Mouse (Mus musculus): ENCODE measurements around the gene 4933405O20Rik. TPM values are rescaled to one million over a fixed set of nuclear protein-coding genes. Genes with fewer than 3 reads are reported as not detected.

Gene 4933405O20Rik
- polyA plus RNA-seq (2016; fragmentation: Nextera tagmentation; extraction: Ambion mirVana) = not detected in 2 replicates

DNA sequence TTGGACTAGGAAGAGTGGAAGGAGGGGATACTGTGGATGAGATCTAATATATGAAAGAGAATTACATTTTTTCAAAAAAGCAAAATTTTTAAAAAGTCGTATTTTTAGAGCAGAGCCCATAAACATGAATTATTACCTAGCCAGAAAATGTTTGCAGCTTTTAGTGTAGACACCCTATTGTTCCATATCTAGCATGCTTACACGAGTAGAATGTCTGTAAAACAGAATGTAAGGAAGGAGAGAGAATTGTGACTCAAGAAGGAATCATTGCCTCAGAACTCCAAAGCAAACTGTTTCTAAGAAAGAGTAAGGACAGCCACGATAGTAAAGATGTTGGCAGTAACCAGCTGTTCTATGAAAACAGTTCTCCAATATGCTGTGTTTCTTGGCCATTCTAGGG, at the start of gene 4933405O20Rik:
4933405O20Rik (plus strand) TSS at position 301 of the 400 bp plus-strand sequence.
- Histone ChIP-seq H3K9me3 (no peaks in the 10 kb centered on the region), H3K4me3 (no peak within 1 kb of the TSS), H3K27me3 (ENCODE audit: poor library complexity, severe bottlenecking) (no peaks in the 10 kb centered on the region), H3K36me3 (replicated peaks) (no peaks in the 10 kb centered on the region), H3K4me1 (no peaks in the 10 kb centered on the region), H3K27ac (no peak within 1 kb of the TSS)
- no peak for DNase-seq (ENCODE audit: extremely low spot score, low spot score)
- 84% methylated on average over 3 of the region's 3 CpGs for WGBS

DNA sequence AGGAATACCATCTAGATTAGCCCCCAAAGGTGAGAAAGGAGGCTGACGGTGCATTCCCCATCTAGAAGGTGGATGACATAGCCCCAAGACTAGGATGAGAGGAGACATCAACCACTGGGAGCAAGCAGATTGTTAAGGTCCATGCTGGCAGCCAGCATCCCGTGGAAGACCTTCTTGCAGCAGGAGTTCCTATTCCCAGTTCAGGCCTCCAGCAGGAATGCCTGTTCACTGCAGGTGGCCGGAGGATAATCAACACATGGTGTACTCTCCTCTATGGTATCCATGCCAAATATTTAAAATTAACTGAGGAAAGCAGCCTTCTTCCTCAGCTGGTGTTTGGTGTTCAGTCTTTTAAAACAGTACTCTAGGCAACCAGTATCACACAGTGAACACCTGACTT, 49.4 kb upstream of the 4933405O20Rik start:
- no peaks in the 10 kb centered on the region for H3K4me1 ChIP-seq
- DNase-seq (ENCODE audit: extremely low spot score, low spot score) = no peak
- H3K36me3 ChIP-seq (replicated peaks) = no peaks in the 10 kb centered on the region
- no peak overlapping the region for H3K27ac ChIP-seq
- H3K27me3 ChIP-seq (ENCODE audit: poor library complexity, severe bottlenecking) = no peaks in the 10 kb centered on the region
- no peak overlapping the region for H3K4me3 ChIP-seq
- H3K9me3 ChIP-seq = no peaks in the 10 kb centered on the region
- 76% methylated on average over 3 of the region's 3 CpGs for WGBS

DNA sequence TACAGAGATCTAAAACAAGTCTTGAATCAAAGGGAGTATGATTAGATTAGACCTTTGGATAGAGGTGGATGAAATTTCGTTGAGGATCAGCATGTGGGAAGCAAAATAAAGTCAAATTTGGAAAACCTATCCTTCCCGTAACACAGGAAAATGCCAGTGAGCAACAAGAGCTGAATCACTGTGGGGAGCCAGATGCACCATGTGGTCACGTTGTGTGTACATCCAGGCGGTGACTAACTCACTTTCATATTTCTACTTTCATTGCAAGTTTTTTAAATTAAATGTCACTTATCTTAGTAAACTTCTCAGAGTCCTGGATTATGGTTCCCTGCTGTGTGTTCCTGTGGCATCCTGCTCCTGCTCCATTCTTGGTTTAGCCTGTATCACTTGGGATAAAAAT, 47.6 kb upstream of the 4933405O20Rik start:
- Histone ChIP-seq H3K27ac (no peak overlapping the region), H3K9me3 (no peaks in the 10 kb centered on the region), H3K27me3 (ENCODE audit: poor library complexity, severe bottlenecking) (no peaks in the 10 kb centered on the region), H3K4me3 (no peak overlapping the region), H3K4me1 (no peaks in the 10 kb centered on the region), H3K36me3 (replicated peaks) (no peaks in the 10 kb centered on the region)
- WGBS = 80% methylated on average over 4 of the region's 4 CpGs
- DNase-seq (ENCODE audit: extremely low spot score, low spot score) = no peak

DNA sequence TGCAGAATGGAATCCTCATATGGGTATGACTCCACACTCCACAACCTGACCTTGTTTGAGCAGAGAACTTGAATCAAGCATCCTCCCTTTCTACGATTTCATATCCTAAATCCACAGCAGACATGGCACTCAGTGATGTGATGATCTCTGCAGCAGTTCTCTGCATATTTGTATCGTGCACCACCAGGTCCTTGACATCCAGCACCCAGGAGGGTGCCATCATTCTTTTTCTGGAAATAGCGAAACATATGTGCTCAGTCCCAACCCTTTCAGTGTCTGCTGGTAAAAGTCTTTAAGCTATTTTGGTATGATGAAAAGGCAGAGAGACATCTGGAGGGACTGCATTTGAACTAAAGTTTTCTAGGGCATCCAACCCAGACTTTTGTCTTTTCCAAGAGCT, 36.3 kb upstream of the 4933405O20Rik start:
- 93% methylated on average over 3 of the region's 3 CpGs for WGBS

DNA sequence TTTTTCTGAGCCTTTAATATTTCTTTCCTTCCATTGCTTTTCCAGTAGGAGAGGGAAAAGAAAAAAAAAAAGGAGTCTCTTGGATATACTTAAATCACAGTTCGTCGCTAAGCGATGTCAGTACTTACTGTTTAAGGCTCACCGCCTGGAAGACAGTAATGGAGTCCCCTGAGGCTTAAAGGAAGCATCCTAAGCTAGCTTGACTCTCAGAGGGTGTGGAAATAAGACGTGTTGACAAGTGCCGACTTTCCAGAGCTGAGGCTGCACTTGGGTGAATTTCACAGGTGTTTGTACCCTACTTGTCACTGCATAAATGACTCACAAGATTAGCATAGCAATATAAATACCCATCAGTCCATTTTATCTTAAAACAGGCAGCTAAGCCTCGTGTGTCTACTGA, 25.1 kb upstream of the 4933405O20Rik start:
- Histone ChIP-seq H3K27ac (no peak overlapping the region), H3K9me3 (no peaks in the 10 kb centered on the region), H3K4me1 (no peaks in the 10 kb centered on the region), H3K4me3 (no peak overlapping the region), H3K36me3 (replicated peaks) (no peaks in the 10 kb centered on the region), H3K27me3 (ENCODE audit: poor library complexity, severe bottlenecking) (no peaks in the 10 kb centered on the region)
- 85% methylated on average over 7 of the region's 7 CpGs for WGBS
- no peak for DNase-seq (ENCODE audit: extremely low spot score, low spot score)

More for the DNA sequence above, 36.3 kb upstream of the 4933405O20Rik start:
- H3K9me3 ChIP-seq = no peaks in the 10 kb centered on the region
- no peak for DNase-seq (ENCODE audit: extremely low spot score, low spot score)
- H3K27me3 ChIP-seq (ENCODE audit: poor library complexity, severe bottlenecking) = no peaks in the 10 kb centered on the region
- H3K36me3 ChIP-seq (replicated peaks) = no peaks in the 10 kb centered on the region
- H3K27ac ChIP-seq = no peak overlapping the region
- H3K4me3 ChIP-seq = no peak overlapping the region
- H3K4me1 ChIP-seq = no peaks in the 10 kb centered on the region

DNA sequence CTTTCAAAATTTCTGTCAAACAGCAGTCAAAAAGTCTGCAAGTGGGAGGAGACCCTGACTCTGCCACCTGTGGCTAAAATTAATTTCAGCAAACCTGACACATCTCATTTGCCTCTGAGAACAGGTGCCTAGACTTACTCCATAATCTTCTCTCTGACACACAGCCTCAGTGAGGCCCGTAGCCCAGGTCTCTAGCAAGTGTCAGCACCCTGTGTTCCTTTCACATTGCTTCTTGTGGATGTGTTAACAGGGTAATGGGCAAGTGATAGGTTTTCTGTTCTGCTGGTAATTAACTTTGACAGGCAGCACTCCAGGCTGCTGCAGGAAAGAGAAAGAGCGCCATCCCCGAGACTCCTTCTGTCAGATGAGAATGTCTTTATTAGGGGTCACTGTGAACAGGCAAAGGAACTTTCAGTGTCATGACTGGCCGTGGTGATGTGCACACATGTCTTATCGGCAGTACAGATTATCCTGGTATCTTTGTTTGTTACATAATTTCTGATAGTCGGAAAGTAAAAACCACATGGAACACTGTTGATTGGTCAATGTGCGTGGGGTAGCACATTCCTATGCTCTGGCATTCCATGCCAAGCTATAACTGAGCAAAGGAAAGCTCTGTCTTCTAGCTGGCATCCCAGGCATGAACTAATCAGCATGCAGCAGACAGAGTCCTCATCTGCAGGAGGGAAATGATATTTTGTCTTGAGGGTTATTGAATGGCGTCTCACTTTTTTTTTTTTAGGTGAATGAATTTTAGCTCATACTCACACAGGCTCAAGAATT, 10.2 kb upstream of the 4933405O20Rik start:
- WGBS = 74% methylated on average over 8 of the region's 8 CpGs
- no peaks in the 10 kb centered on the region for H3K4me1 ChIP-seq
- H3K36me3 ChIP-seq (replicated peaks) = no peaks in the 10 kb centered on the region
- no peak overlapping the region for H3K4me3 ChIP-seq
- H3K27ac ChIP-seq = no peak overlapping the region
- H3K9me3 ChIP-seq = no peaks in the 10 kb centered on the region
- no peaks in the 10 kb centered on the region for H3K27me3 ChIP-seq (ENCODE audit: poor library complexity, severe bottlenecking)
- no peak for DNase-seq (ENCODE audit: extremely low spot score, low spot score)

DNA sequence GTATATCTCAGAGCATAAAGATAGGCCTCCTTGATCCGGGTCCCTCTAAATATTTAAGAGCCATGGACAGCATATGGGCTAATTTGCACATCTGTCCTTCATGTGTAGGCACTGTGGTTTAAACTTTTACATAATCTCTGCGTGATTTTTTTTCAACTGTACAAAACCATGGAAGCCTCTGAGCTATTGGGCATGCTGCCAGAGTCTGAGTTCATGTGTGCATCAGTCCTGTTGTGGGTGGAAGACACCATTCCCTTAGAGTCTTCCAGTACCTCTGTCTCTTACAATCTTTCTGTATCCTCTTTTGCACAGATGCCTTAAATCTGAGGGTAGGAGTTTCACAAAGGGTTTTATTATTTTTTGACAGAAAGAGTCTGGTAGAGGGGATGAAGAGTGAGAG, 15.1 kb downstream of the 4933405O20Rik start:
- no peak for DNase-seq (ENCODE audit: extremely low spot score, low spot score)
- Histone ChIP-seq H3K36me3 (replicated peaks) (no peaks in the 10 kb centered on the region), H3K4me1 (no peaks in the 10 kb centered on the region), H3K27ac (no peak overlapping the region), H3K4me3 (no peak overlapping the region), H3K27me3 (ENCODE audit: poor library complexity, severe bottlenecking) (no peaks in the 10 kb centered on the region), H3K9me3 (no peaks in the 10 kb centered on the region)
- 89% methylated on average over 2 of the region's 2 CpGs for WGBS

DNA sequence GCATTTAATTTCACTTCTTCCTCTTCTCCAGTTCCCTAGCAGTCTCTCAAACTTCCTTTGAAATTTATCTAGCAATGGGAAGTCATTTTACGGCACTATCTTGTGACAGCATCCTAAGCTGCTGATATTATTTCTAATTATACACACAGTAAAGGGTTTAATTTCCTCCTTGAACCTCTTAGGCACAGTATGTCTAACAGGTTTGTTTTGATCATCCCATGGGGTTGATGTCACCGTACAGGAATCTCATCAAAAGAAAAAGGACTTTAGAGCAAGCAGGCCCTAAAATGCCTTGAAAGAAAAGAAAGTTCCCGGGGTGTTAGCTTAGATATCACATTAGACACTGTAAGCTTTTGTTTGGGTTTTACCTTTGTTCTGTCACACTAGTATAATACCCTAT, 30.2 kb downstream of the 4933405O20Rik start:
- DNase-seq (ENCODE audit: extremely low spot score, low spot score) = no peak
- H3K27me3 ChIP-seq (ENCODE audit: poor library complexity, severe bottlenecking) = no peaks in the 10 kb centered on the region
- H3K9me3 ChIP-seq = no peaks in the 10 kb centered on the region
- H3K36me3 ChIP-seq (replicated peaks) = no peaks in the 10 kb centered on the region
- 72% methylated on average over 3 of the region's 3 CpGs for WGBS
- no peak overlapping the region for H3K27ac ChIP-seq
- H3K4me3 ChIP-seq = no peak overlapping the region
- H3K4me1 ChIP-seq = no peaks in the 10 kb centered on the region

DNA sequence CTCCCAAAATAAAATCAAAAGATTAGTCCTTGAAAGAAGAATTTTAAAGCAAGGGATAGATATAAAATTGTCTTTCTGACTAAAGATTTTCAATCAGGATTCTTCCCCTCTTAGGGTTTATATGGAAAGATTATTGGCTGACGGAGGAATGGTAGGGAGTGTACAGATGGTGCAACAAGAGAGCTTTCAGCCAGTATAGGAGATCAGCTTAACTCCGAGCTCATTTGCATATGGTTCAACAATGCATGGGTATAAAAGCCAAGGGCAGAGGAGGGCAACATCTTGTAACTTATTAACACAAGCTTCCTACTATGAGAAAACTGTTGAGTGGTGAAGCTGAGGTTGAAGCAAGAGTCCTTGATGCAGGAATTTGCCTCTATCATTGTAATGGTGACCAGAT, 34.2 kb downstream of the 4933405O20Rik start:
- 60% methylated on average over 2 of the region's 2 CpGs for WGBS
- Histone ChIP-seq H3K27me3 (ENCODE audit: poor library complexity, severe bottlenecking) (no peaks in the 10 kb centered on the region), H3K36me3 (replicated peaks) (no peaks in the 10 kb centered on the region), H3K27ac (no peak overlapping the region), H3K9me3 (no peaks in the 10 kb centered on the region), H3K4me1 (no peaks in the 10 kb centered on the region), H3K4me3 (no peak overlapping the region)
- no peak for DNase-seq (ENCODE audit: extremely low spot score, low spot score)
